Mouse (Mus musculus): Measurements from ENCODE around the gene Gm38393.

The Gm38393 gene

GRCm38 (mm10) chr7:60004606-60005330 is at the start of gene Gm38393, which contains the start of gene Snurf:
Gene Gm38393, minus strand, starts transcription at chr7:60005064.
Gene Snurf, minus strand, starts transcription at chr7:60005049.
- peak; percentile 73 for DNase-seq (ENCODE audit: low read depth, low spot score)

- no peak for DNase-seq (ENCODE audit: low read depth, low spot score)
Measured at GRCm38 (mm10) chr7:60047481-60048201, 42.8 kb upstream of the Gm38393 start.

- DNase-seq (ENCODE audit: low read depth, low spot score) = no peak
Measured at GRCm38 (mm10) chr7:60013186-60013585, 8.3 kb upstream of the Gm38393 start.

GRCm38 (mm10) chr7:60007727-60008360 is 3.0 kb upstream of the Gm38393 start:
- no peak for DNase-seq (ENCODE audit: low read depth, low spot score)

GRCm38 (mm10) chr7:60006262-60006661 is 1.4 kb upstream of the Gm38393 start:
- no peak for DNase-seq (ENCODE audit: low read depth, low spot score)

- DNase-seq (ENCODE audit: low read depth, low spot score) = peak; percentile 74
Measured at GRCm38 (mm10) chr7:60003921-60004605, 801 bp downstream of the Gm38393 start.

GRCm38 (mm10) chr7:60003006-60003865 is 1.6 kb downstream of the Gm38393 start:
- DNase-seq (ENCODE audit: low read depth, low spot score) = peak; percentile 61

GRCm38 (mm10) chr7:59978646-59979045 is 26.2 kb downstream of the Gm38393 start:
- no peak for DNase-seq (ENCODE audit: low read depth, low spot score)
